Mouse (Mus musculus) mouse trophoblast stem cell (cell line): ENCODE results near the gene Car7.

ENCODE experiments used
- in situ Hi-C, 2 experiments: fragments of 300-500 bp; cut with MseI, MboI; formaldehyde crosslinking; loops; 2 replicates in 1 of 2; 3 replicates in 1 of 2; pipeline ENCODE4 v1.15.1; 2025

Car7 gene

GRCm38 (mm10) chr8:104533971-104534778 is at the start of gene Car7, which contains the start of gene Nae1:
TSS of gene Car7 (plus strand) at chr8:104534689.
TSS of gene Nae1 (minus strand) at chr8:104534637.
- in situ Hi-C loops, result no loop called here

- in situ Hi-C loops, result no loop called here
These were observed 25.2 kb upstream of the Car7 start, which contains the start of gene Terb1 for GRCm38 (mm10) chr8:104509061-104510006. TSS of gene Terb1 (minus strand) at chr8:104509910.

- in situ Hi-C loops, result no loop called here
These were observed 24.4 kb upstream of the Car7 start for GRCm38 (mm10) chr8:104510134-104510533.

- in situ Hi-C loops, result no loop called here
These were observed 16.6 kb upstream of the Car7 start for GRCm38 (mm10) chr8:104517872-104518271.

- in situ Hi-C loops, result no loop called here
These were observed 4.8 kb upstream of the Car7 start for GRCm38 (mm10) chr8:104529671-104530070.

- in situ Hi-C loops, result no loop called here
These were observed 938 bp upstream of the Car7 start for GRCm38 (mm10) chr8:104533551-104533950.

GRCm38 (mm10) chr8:104534779-104535141 is 271 bp downstream of the Car7 start:
- in situ Hi-C loops, result no loop called here

GRCm38 (mm10) chr8:104535378-104535777 is 889 bp downstream of the Car7 start:
- in situ Hi-C loops, result no loop called here

GRCm38 (mm10) chr8:104536028-104536427 is 1.5 kb downstream of the Car7 start:
- in situ Hi-C loops, result no loop called here

GRCm38 (mm10) chr8:104538896-104539295 is 4.4 kb downstream of the Car7 start:
- in situ Hi-C loops, result no loop called here

GRCm38 (mm10) chr8:104539566-104539965 is 5.1 kb downstream of the Car7 start:
- in situ Hi-C loops, result no loop called here

GRCm38 (mm10) chr8:104540238-104540637 is 5.7 kb downstream of the Car7 start:
- in situ Hi-C loops, result no loop called here

- in situ Hi-C loops, result no loop called here
These were observed 6.4 kb downstream of the Car7 start for GRCm38 (mm10) chr8:104540710-104541514.

GRCm38 (mm10) chr8:104541515-104541880 is 7.0 kb downstream of the Car7 start:
- in situ Hi-C loops, result no loop called here

GRCm38 (mm10) chr8:104542160-104542559 is 7.7 kb downstream of the Car7 start:
- in situ Hi-C loops, result no loop called here

- in situ Hi-C loops, result no loop called here
These were observed 9.1 kb downstream of the Car7 start for GRCm38 (mm10) chr8:104543440-104544045.

- in situ Hi-C loops, result no loop called here
These were observed 20.7 kb downstream of the Car7 start for GRCm38 (mm10) chr8:104555191-104555590.

- in situ Hi-C loops, result no loop called here
These were observed 22.7 kb downstream of the Car7 start for GRCm38 (mm10) chr8:104557226-104557625.

- in situ Hi-C loops, result no loop called here
These were observed 26.2 kb downstream of the Car7 start for GRCm38 (mm10) chr8:104560731-104561130.

GRCm38 (mm10) chr8:104564633-104565456 is 30.4 kb downstream of the Car7 start:
- in situ Hi-C loops, result no loop called here
